Mouse (Mus musculus): ENCODE results near the gene Serp1.
"Not testable (repeated sequence)": the region's sequence is repeated elsewhere in the genome, so short reads cannot be mapped to it uniquely, and the experiment has no call there.

Gene Serp1

GRCm38 (mm10) chr3:58504676-58505075 lies 21.0 kb downstream of the Serp1 start:
- no peak for DNase-seq

GRCm38 (mm10) chr3:58503720-58504333 lies 21.9 kb downstream of the Serp1 start:
- no peak for DNase-seq

DNA sequence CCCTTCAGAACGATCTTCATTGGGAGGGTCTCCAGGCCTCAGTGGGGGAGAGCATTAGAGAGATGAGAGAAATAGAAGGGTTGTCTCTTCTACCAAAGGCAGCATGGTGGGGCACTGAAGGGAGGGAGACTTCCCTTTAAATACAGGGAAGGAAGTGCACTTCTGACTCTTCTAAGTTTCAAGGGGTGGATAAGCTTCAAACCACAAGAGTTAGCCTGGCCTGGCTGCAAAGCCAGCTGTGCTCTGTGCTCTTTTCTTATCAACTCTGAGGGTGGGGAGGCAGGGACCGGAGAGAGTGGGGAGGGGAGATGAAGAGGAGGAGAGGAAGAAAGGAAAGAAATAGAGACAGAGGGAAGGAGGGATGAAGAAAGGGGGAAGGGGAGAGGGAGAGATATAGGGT lies 23.7 kb downstream of the Serp1 start:
- no peak for DNase-seq

GRCm38 (mm10) chr3:58493621-58494020 lies 32.1 kb downstream of the Serp1 start:
- DNase-seq = no peak

GRCm38 (mm10) chr3:58490787-58491186 lies 34.9 kb downstream of the Serp1 start:
- DNase-seq = peak; percentile 46 to 63

DNA sequence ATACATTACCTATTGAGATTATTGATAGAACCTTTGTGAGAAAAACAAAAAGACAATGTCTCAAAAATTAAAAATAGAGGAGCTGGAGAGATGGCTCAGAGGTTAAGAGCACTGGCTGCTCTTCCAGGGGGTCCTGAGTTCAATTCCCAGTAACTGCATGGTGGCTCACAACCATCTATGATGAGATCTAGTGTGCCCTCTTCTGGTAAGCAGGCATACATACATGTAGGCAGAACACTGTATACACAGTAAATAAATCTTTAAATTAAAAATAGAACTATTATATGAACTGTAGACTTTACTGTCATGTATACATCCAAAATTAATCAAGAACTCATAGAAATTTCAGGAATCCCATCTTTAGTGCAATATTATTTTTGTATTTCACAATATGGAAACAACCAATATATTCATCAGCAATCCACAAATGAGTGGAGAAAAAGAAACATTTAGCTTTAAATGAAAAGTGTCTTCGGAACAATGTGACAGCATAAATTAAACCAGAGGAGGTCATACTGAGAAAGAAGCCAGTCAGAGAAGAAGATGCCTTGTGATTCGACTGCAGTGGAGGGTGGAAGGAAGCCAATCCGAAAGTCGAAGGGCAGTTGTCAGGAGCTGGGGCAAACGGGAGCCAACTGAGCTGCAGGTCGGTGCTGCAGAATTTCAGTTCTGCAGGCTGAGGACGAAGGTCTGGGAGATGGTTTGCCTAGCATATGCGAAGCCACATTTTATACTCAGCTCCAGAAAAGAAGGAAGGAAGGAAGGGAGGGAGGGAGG lies 37.5 kb downstream of the Serp1 start:
- peak; percentile 9 to 19 for DNase-seq

DNA sequence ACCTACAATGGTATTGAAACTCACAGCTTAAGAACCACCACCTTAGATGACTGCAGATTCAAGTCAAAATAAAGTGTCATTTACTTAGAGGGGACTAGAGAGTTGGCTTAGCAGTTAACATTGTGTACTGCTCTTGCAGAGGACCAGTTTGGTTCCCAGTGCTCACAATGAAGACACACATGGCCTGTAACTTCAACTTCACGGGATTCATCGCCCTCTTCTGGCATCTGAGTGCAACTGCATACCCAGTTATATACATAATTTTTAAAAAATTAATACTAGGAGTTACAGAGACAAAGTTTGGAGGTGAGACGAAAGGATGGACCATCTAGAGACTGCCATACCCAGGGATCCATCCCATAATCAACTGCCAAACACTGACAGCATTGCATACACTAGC lies 38.6 kb downstream of the Serp1 start:
- DNase-seq = no peak

DNA sequence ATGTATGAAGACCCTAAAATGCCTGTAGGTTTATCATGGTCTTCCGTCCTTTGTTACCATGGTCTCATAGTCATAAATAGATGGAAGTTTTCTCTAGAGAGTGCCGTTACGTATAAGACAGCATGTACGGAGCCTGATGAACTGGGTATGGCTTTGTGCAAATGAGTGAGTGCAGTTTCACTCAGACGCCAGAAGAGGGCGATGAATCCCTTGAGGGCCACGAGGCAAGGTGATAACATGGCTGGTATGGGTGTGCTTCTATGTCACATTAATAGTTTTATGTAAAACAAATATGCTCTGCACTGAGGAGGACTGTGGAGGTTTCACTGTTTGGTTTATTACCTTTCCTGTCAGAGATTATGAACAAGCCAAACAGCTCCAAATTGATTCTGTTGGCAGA lies 39.8 kb downstream of the Serp1 start:
- peak in 1 of 2 experiments; percentile 13 for DNase-seq

DNA sequence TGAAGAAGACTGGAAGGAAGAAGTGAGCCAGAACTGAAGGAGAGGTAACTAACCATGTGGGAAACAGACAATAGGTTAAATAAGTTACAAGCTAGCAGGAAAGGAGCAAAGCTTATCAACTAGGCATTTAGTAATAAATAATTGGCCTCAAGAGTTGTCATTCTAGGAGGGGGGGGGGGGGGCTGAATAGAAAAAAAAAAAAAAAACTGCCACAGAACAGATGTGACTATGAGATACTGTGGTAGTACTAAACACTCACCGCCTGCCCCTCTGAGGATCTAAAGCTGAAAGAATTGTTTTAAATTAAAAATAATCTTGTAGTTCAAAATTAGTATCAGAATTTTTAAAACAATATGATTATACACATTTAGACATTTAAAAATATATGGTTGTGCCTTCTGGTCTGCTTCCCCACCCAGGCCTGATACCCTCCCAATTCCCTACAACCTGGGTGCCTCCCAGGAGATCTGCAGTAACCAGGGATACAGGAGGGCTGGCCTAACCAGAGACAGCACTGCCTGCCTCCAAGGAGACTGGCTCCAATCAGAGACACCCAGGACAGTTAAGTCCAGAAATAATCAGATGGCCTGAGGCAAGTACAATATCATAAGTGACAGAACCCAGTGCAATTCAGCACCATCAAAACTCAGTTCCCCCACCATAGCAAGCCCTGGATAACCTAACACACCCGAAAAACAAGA lies 46.8 kb downstream of the Serp1 start:
- DNase-seq = no peak

DNA sequence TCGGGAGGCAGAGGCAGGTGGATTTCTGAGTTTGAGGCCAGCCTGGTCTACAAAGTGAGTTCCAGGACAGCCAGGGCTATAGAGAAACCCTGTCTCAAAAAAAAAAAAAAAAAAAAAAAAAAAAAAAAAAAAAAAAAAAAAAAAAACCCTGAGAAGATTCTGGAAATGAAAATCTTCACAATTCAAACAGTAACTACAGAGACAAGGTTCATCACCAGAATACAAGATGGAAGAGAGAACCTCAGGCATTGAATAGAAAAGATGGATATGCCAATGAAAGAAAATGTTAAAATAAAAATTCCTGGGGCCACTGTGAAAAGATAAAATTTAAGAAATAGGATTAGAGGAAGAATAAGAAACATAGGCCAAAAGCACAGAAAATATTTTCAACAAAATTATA lies 50.4 kb downstream of the Serp1 start:
- DNase-seq = not testable (repeated sequence)
